Mouse (Mus musculus) CH12.LX (cell line): Measurements from ENCODE around the gene Hist1h2bf. TPM values are rescaled to one million over a fixed set of nuclear protein-coding genes. Genes with fewer than 3 reads are reported as not detected.

Experiments used
- DNase-seq: peaks from one replicate; pipeline ENCODE4 v3.0.0-alpha.2; 2013; ENCODE audit errors: extremely low read depth
- H3K27ac ChIP-seq: 2 replicates; pipeline ENCODE4 v1.5.1; 2012; ENCODE audit warnings: low read depth, mild to moderate bottlenecking, control low read depth, moderate library complexity; ENCODE audit not compliant: insufficient read depth
- H3K27me3 ChIP-seq: replicated peaks from 2 replicates; pipeline ENCODE3; 2012; ENCODE audit warnings: inconsistent platforms
- H3K36me3 ChIP-seq, 2 experiments: replicated peaks in 1 of 2; 2 replicates each; pipeline versions ENCODE3 to v1.6.1; 2012; ENCODE audit warnings: inconsistent platforms in 1 of 2, low read length in 1 of 2, mild to moderate bottlenecking in 1 of 2, mixed read lengths in 1 of 2, moderate library complexity in 1 of 2; ENCODE audit not compliant: control insufficient read depth in 1 of 2, insufficient read depth in 1 of 2
- H3K4me1 ChIP-seq, 2 experiments: 2 replicates each; pipeline ENCODE4 v1.6.1; 2012; ENCODE audit warnings: inconsistent platforms in 1 of 2, moderate library complexity in 1 of 2; ENCODE audit not compliant: insufficient read depth in 2 of 2, control insufficient read depth in 1 of 2
- H3K4me2 ChIP-seq: 2 replicates; pipeline ENCODE4 v1.6.1; 2012; ENCODE audit warnings: low read depth, mild to moderate bottlenecking, control low read depth; ENCODE audit not compliant: poor library complexity, insufficient read depth, severe bottlenecking
- H3K4me3 ChIP-seq, 3 experiments: fragments of 150-350 bp in 1 of 3; sonication (generic) in 1 of 3; replicated peaks in 1 of 3; 2 replicates each; pipeline versions ENCODE3 to v1.5.1; 2011 to 2012; ENCODE audit warnings: low read depth in 2 of 3, low read length in 2 of 3, mild to moderate bottlenecking in 2 of 3, moderate library complexity in 2 of 3, control low read depth in 1 of 3, improper control_type of control experiment in 1 of 3, inconsistent platforms in 1 of 3, mixed read lengths in 1 of 3; ENCODE audit not compliant: poor library complexity in 1 of 3
- H3K79me2 ChIP-seq: replicated peaks from 2 replicates; pipeline ENCODE4 v1.6.1; 2012; ENCODE audit warnings: mild to moderate bottlenecking, moderate library complexity; ENCODE audit not compliant: control insufficient read depth, poor library complexity, insufficient read depth, severe bottlenecking; ENCODE audit errors: extremely low read depth
- H3K9ac ChIP-seq: 2 replicates; pipeline ENCODE4 v1.6.1; 2012; ENCODE audit warnings: low read depth, mild to moderate bottlenecking, control low read depth, moderate library complexity; ENCODE audit not compliant: insufficient read depth
- H3K9me3 ChIP-seq: replicated peaks from 2 replicates; pipeline ENCODE3; 2012; ENCODE audit warnings: low read length, inconsistent platforms, mixed read lengths
- BHLHE40 ChIP-seq: IDR thresholded peaks from 2 replicates; pipeline ENCODE4 v1.6.1; 2011; ENCODE audit warnings: mild to moderate bottlenecking, low read depth, low read length, improper control_type of control experiment
- CHD1 ChIP-seq: IDR thresholded peaks from 2 replicates; pipeline ENCODE4 v1.6.1; 2012; ENCODE audit warnings: low read depth, low read length, improper control_type of control experiment, inconsistent platforms
- CHD2 ChIP-seq: IDR thresholded peaks from 2 replicates; pipeline ENCODE4 v1.6.1; 2011; ENCODE audit warnings: low read length, improper control_type of control experiment
- CTCF ChIP-seq, 2 experiments: IDR thresholded peaks in 1 of 2; conservative IDR thresholded peaks in 1 of 2; 2 replicates each; pipeline ENCODE4 v1.5.1; 2011 to 2012; ENCODE audit warnings: low read depth in 2 of 2, low read length in 2 of 2, improper control_type of control experiment in 1 of 2, inconsistent platforms in 1 of 2, mild to moderate bottlenecking in 1 of 2, moderate library complexity in 1 of 2
- E2F4 ChIP-seq: IDR thresholded peaks from 2 replicates; pipeline ENCODE4 v1.6.1; 2011; ENCODE audit warnings: low read depth, low read length, improper control_type of control experiment; ENCODE audit not compliant: insufficient replicate concordance
- EP300 ChIP-seq: IDR thresholded peaks from 2 replicates; pipeline ENCODE4 v1.6.1; 2011; ENCODE audit warnings: low read length, improper control_type of control experiment
- ETS1 ChIP-seq: conservative IDR thresholded peaks from 2 replicates; pipeline ENCODE4 v1.6.1; 2012; ENCODE audit warnings: low read depth, mild to moderate bottlenecking, inconsistent platforms, low read length, improper control_type of control experiment, moderate library complexity
- GABPA ChIP-seq: IDR thresholded peaks from 2 replicates; pipeline ENCODE4 v1.6.1; 2012; ENCODE audit warnings: low read depth, low read length, improper control_type of control experiment, inconsistent platforms; ENCODE audit not compliant: insufficient replicate concordance
- HCFC1 ChIP-seq: IDR thresholded peaks from 2 replicates; pipeline ENCODE4 v1.6.1; 2012; ENCODE audit warnings: low read depth, mild to moderate bottlenecking, inconsistent platforms, low read length, improper control_type of control experiment
- IRF4 ChIP-seq: IDR thresholded peaks from 2 replicates; pipeline ENCODE4 v1.6.1; 2014; ENCODE audit warnings: low read depth, mild to moderate bottlenecking, inconsistent platforms, low read length, improper control_type of control experiment
- JUN ChIP-seq: IDR thresholded peaks from 2 replicates; pipeline ENCODE4 v1.6.1; 2011; ENCODE audit warnings: low read depth, mild to moderate bottlenecking, low read length, improper control_type of control experiment, moderate library complexity; ENCODE audit not compliant: insufficient read depth
- JUND ChIP-seq: conservative IDR thresholded peaks from 2 replicates; pipeline ENCODE4 v1.6.1; 2011; ENCODE audit warnings: low read depth, low read length, improper control_type of control experiment
- KAT2A ChIP-seq: IDR thresholded peaks from 2 replicates; pipeline ENCODE4 v1.6.1; 2012; ENCODE audit warnings: low read length, improper control_type of control experiment, inconsistent platforms; ENCODE audit not compliant: insufficient replicate concordance
- MAZ ChIP-seq: IDR thresholded peaks from 2 replicates; pipeline ENCODE4 v1.6.1; 2012; ENCODE audit warnings: low read depth, mild to moderate bottlenecking, inconsistent platforms, low read length, improper control_type of control experiment, moderate library complexity
- MEF2A ChIP-seq: IDR thresholded peaks from 2 replicates; pipeline ENCODE4 v1.6.1; 2014; ENCODE audit warnings: low read depth, mild to moderate bottlenecking, inconsistent platforms, low read length, improper control_type of control experiment, borderline replicate concordance
- MYC ChIP-seq: IDR thresholded peaks from 2 replicates; pipeline ENCODE4 v1.6.1; 2011; ENCODE audit warnings: low read depth, mild to moderate bottlenecking, improper control_type of control experiment, low read length
- NELFE ChIP-seq: IDR thresholded peaks from 2 replicates; pipeline ENCODE4 v1.6.1; 2011; ENCODE audit warnings: low read depth, low read length, improper control_type of control experiment
- NRF1 ChIP-seq: IDR thresholded peaks from 2 replicates; pipeline ENCODE4 v1.6.1; 2014; ENCODE audit warnings: low read depth, mild to moderate bottlenecking, inconsistent platforms, low read length, improper control_type of control experiment, moderate library complexity
- PAX5 ChIP-seq: IDR thresholded peaks from 2 replicates; pipeline ENCODE4 v1.6.1; 2012; ENCODE audit warnings: low read length, inconsistent platforms, mixed read lengths
- POLR2AphosphoS2 ChIP-seq: IDR thresholded peaks from 2 replicates; pipeline ENCODE4 v1.6.1; 2011; ENCODE audit warnings: low read depth, low read length, improper control_type of control experiment
- RAD21 ChIP-seq: IDR thresholded peaks from 2 replicates; pipeline ENCODE4 v1.6.1; 2011; ENCODE audit warnings: low read depth, mild to moderate bottlenecking, low read length, improper control_type of control experiment, moderate library complexity
- TBP ChIP-seq: conservative IDR thresholded peaks from 2 replicates; pipeline ENCODE4 v1.6.1; 2011; ENCODE audit warnings: low read depth, low read length, improper control_type of control experiment
- TCF12 ChIP-seq: IDR thresholded peaks from 2 replicates; pipeline ENCODE4 v1.6.1; 2014; ENCODE audit warnings: low read depth, mild to moderate bottlenecking, inconsistent platforms, low read length, improper control_type of control experiment
- UBTF ChIP-seq: IDR thresholded peaks from 2 replicates; pipeline ENCODE4 v1.6.1; 2012; ENCODE audit warnings: low read depth, mild to moderate bottlenecking, inconsistent platforms, low read length, improper control_type of control experiment, moderate library complexity
- USF1 ChIP-seq: IDR thresholded peaks from 2 replicates; pipeline ENCODE4 v1.6.1; 2014; ENCODE audit warnings: low read depth, mild to moderate bottlenecking, inconsistent platforms, low read length, improper control_type of control experiment
- USF2 ChIP-seq: conservative IDR thresholded peaks from 2 replicates; pipeline ENCODE4 v1.6.1; 2011; ENCODE audit warnings: low read depth, low read length, improper control_type of control experiment
- ZC3H11A ChIP-seq: IDR thresholded peaks from 2 replicates; pipeline ENCODE4 v1.6.1; 2012; ENCODE audit warnings: low read depth, mild to moderate bottlenecking, inconsistent platforms, low read length, improper control_type of control experiment
- ZKSCAN1 ChIP-seq: IDR thresholded peaks from 2 replicates; pipeline ENCODE4 v1.6.1; 2012; ENCODE audit warnings: low read depth, inconsistent platforms, low read length, improper control_type of control experiment, borderline replicate concordance
- ZMIZ1 ChIP-seq: IDR thresholded peaks from 2 replicates; pipeline ENCODE4 v1.6.1; 2012; ENCODE audit warnings: low read depth, mild to moderate bottlenecking, inconsistent platforms, low read length, improper control_type of control experiment
- ZNF384 ChIP-seq: IDR thresholded peaks from 2 replicates; pipeline ENCODE4 v1.6.1; 2012; ENCODE audit warnings: low read depth, low read length, improper control_type of control experiment, inconsistent platforms
- dilution Hi-C: fragments of 300-500 bp; cut with MboI; formaldehyde crosslinking; loops from 2 replicates; pipeline ENCODE4 v1.14.3; 2020; ENCODE audit warnings: low sequenced_read_pairs; ENCODE audit not compliant: extremely low pct_unique_long_range_greater_than_20kb, extremely low pct_ligation_motif_present
- in situ Hi-C: fragments of 300-500 bp; cut with MboI; formaldehyde crosslinking; loops from 3 replicates; pipeline ENCODE4 v1.14.3; 2019; ENCODE audit warnings: low sequenced_read_pairs, low pct_ligation_motif_present, low pct_unique_long_range_greater_than_20kb, mixed read lengths
- polyA plus RNA-seq: library from polyadenylated mRNA; unstranded; fragments of >175 nt; gene quantifications from 2 replicates; pipeline ENCODE4 v1.2.1, GENCODE M21; 2012; ENCODE audit warnings: low read depth; ENCODE audit not compliant: insufficient read length
- total RNA-seq, 2 experiments: library from RNA; depleted of rRNA; stranded (reverse); fragments of 300-350 nt in 1 of 2; fragments of >200 nt in 1 of 2; gene quantifications; 2 replicates each; pipeline ENCODE4 v1.2.3; 2012 to 2014

The Hist1h2bf gene
- total and polyA plus RNA-seq, 3 experiments, result 1.7 to 1,243 (median 50.8) TPM

- Histone ChIP-seq H3K4me2 (peak overlapping the region; percentile 82; the same call in 1 of the 2 replicates), H3K4me1 (peaks cover 7 to 44% of the 10 kb centered on the region in 2 experiments), H3K9me3 (no peaks in the 10 kb centered on the region), H3K79me2 (no peaks in the 10 kb centered on the region), H3K27me3 (no peaks in the 10 kb centered on the region), H3K36me3 (no peaks in the 10 kb centered on the region), H3K27ac (no peak overlapping the region), H3K4me3 (no peak overlapping the region), H3K9ac (no peak overlapping the region; the same call in 1 of the 2 replicates)
- no peak for TF ChIP-seq E2F4
- TF ChIP-seq CHD2, result no peak
- no peak for TF ChIP-seq MAZ
- no peak for TF ChIP-seq PAX5
- TF ChIP-seq ZMIZ1, result no peak
- no peak for TF ChIP-seq MYC
- TF ChIP-seq TCF12, result no peak
- no peak for TF ChIP-seq ZC3H11A
- TF ChIP-seq MEF2A, result no peak
- no peak for TF ChIP-seq POLR2AphosphoS2
- no peak for TF ChIP-seq NELFE
- no peak for TF ChIP-seq NRF1
- no peak for TF ChIP-seq ZKSCAN1
- dilution Hi-C loops (no loop called here), in situ Hi-C loops (loop anchor here (10.0 kb wide), 1 partner anchor 1494 kb away; the partner anchor contains the start of genes Hist1h2ah and Hist1h2bk)
- no peak for DNase-seq
Measured at GRCm38 (mm10) chr13:23529005-23529404, 45.0 kb downstream of the Hist1h2bf start.

GRCm38 (mm10) chr13:23526312-23526711 is 47.7 kb downstream of the Hist1h2bf start:
- H3K4me3 ChIP-seq, result peak overlapping the region; percentile 46 to 61 (median 53)
- H3K9ac ChIP-seq, result peak overlapping the region; percentile 71; the same call in 1 of the 2 replicates
- H3K79me2 ChIP-seq, result no peaks in the 10 kb centered on the region
- no peaks in the 10 kb centered on the region for H3K36me3 ChIP-seq
- H3K27me3 ChIP-seq, result no peaks in the 10 kb centered on the region
- H3K4me1 ChIP-seq, result peaks cover 5 to 40% of the 10 kb centered on the region in 2 experiments; a peak in 3 of 4 replicates
- dilution Hi-C loops (no loop called here), in situ Hi-C loops (loop anchor here (10.0 kb wide), 1 partner anchor 1492 kb away; the partner anchor contains the start of genes Hist1h2ah and Hist1h2bk)
- peak; percentile 92 for DNase-seq
- H3K4me2 ChIP-seq, result peak overlapping the region; percentile 98
- H3K27ac ChIP-seq, result no peak overlapping the region
- no peaks in the 10 kb centered on the region for H3K9me3 ChIP-seq
- TF ChIP-seq ZC3H11A, result no peak
- TF ChIP-seq UBTF, result no peak
- no peak for TF ChIP-seq IRF4
- no peak for TF ChIP-seq ETS1
- no peak for TF ChIP-seq HCFC1
- no peak for TF ChIP-seq TCF12
- TF ChIP-seq PAX5, result no peak
- no peak for TF ChIP-seq ZMIZ1
- no peak for TF ChIP-seq JUN
- TF ChIP-seq EP300, result no peak
- no peak for TF ChIP-seq CTCF (conservative IDR thresholded peaks at IDR 0.05 in 1 of 2, IDR thresholded peaks at IDR 0.05 in 1 of 2; ENCODE audit: low read depth in 2 of 2, low read length in 2 of 2)
- no peak for TF ChIP-seq JUND
- TF ChIP-seq E2F4, result peak; percentile 79; the same call in 1 of the 2 replicates
- TF ChIP-seq GABPA, result no peak
- TF ChIP-seq BHLHE40, result no peak
- TF ChIP-seq USF2, result peak; percentile 64
- no peak for TF ChIP-seq POLR2AphosphoS2
- no peak for TF ChIP-seq ZKSCAN1
- peak; percentile 100 for TF ChIP-seq TBP
- TF ChIP-seq CHD1, result no peak
- no peak for TF ChIP-seq MEF2A
- no peak for TF ChIP-seq ZNF384
- TF ChIP-seq USF1, result peak; percentile 80
- TF ChIP-seq KAT2A, result peak; percentile 87; the same call in 1 of the 2 replicates
- no peak for TF ChIP-seq RAD21
- no peak for TF ChIP-seq NELFE
- 0 out of 2 replicates have a peak, but pooled peaks have one; percentile 23 for TF ChIP-seq CHD2
- peak; percentile 50 for TF ChIP-seq NRF1
